8 mouse cellular contexts compared by ENCODE assay signal in the genomic region with DNA sequence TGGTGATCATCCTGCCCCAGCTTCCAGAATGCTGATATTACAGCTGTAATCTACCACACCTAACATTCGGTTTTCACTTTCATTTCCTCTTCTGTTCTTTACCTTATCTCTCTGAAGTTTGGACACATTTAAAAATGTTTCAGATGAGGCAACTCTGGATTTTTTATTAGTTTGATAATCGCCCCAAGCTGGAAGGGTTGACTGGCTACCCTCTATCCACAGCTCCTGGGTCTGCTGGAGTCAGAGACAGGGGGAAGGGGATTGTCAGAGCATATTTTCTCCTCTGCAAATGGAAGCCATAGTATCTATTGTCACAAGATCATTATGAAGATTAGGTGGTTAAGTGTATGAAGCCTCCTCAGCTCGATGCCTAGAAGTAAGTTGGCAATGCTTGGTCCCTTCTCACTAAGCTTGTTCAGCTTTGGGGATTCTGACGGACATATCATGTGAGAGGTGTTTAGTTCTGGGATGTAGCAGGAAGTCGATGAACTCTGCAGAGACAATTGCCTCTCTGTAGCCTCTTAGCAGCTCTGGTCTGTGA. TPM values are rescaled to one million over a fixed set of nuclear protein-coding genes. Genes with fewer than 3 reads are reported as not detected.
DNase-seq lines count a peak whose midpoint lies in the region; ATAC-seq and TF ChIP-seq lines count a peak whose summit lies in the region.

No protein-coding gene starts in this region.

- DNase-seq in heart, adult 9 months (ENCODE audit: low spot score in 2 of 2) = no peak
- peak; percentile 54 for DNase-seq in MEL-GATA-1-ER (ENCODE audit: extremely low read depth, low read depth)
- DNase-seq in forebrain, embryonic 14.5 days (ENCODE audit: low spot score) = peak; percentile 15
- peak; percentile 3 for DNase-seq in liver, embryonic 13.5 days
- no peak for DNase-seq in urinary bladder, postnatal 4 days (ENCODE audit: low spot score in 2 of 2)
- no peak for DNase-seq in ovary, adult 18-20 months (ENCODE audit: low spot score)

- H3K27me3 ChIP-seq in heart, embryonic 12.5 days (replicated peaks) = no peaks in the 10 kb centered on the region
- no peaks in the 10 kb centered on the region for H3K27me3 ChIP-seq in forebrain, embryonic 14.5 days (replicated peaks; ENCODE audit: control insufficient read depth, insufficient read depth, low read length)
- no peaks in the 10 kb centered on the region for H3K27me3 ChIP-seq in liver, embryonic 13.5 days
- no peaks in the 10 kb centered on the region for H3K27me3 ChIP-seq in small intestine, adult 2 months (ENCODE audit: control insufficient read depth, insufficient read depth, low read length)

- peaks cover 8% of the 10 kb centered on the region for H3K4me1 ChIP-seq in heart, embryonic 12.5 days (replicated peaks)
- H3K4me1 ChIP-seq in forebrain, embryonic 14.5 days (ENCODE audit: control insufficient read depth, insufficient read depth, low read length) = 0 out of 2 replicates have a peak, but pooled peaks cover 6% of the 10 kb centered on the region
- peaks cover 41% of the 10 kb centered on the region for H3K4me1 ChIP-seq in liver, embryonic 13.5 days (replicated peaks)
- peaks cover 8% of the 10 kb centered on the region for H3K4me1 ChIP-seq in small intestine, adult 2 months (ENCODE audit: control insufficient read depth, insufficient read depth, insufficient read length, low read length)

- WGBS in heart, embryonic 12.5 days = 24% methylated on average over 5 of the region's 5 CpGs
- WGBS in forebrain, embryonic 14.5 days = 30% methylated on average over 5 of the region's 5 CpGs
- 15% methylated on average over 5 of the region's 5 CpGs for WGBS in liver, embryonic 13.5 days (ENCODE audit: insufficient replicate concordance)
- 5% methylated on average over 5 of the region's 5 CpGs for WGBS in small intestine, adult 2 months

- no peak for TF ChIP-seq POLR2A in small intestine, adult 2 months (IDR thresholded peaks at IDR 0.05; ENCODE audit: low read depth, low read length)

- TF ChIP-seq CTCF in small intestine, adult 2 months (IDR thresholded peaks at IDR 0.05; ENCODE audit: extremely low read depth, insufficient read length, insufficient replicate concordance, low read depth, low read length) = no peak

- H3K4me2 ChIP-seq in heart, embryonic 12.5 days = peak overlapping the region; percentile 89
- peak overlapping the region; percentile 64 for H3K4me2 ChIP-seq in forebrain, embryonic 14.5 days (ENCODE audit: low read length)
- peak overlapping the region; percentile 93 for H3K4me2 ChIP-seq in liver, embryonic 13.5 days

- peak overlapping the region; percentile 93; the same call in 1 of the 2 replicates for H3K4me3 ChIP-seq in heart, embryonic 12.5 days
- peak overlapping the region; percentile 99; the same call in 1 of the 2 replicates for H3K4me3 ChIP-seq in forebrain, embryonic 14.5 days (ENCODE audit: low read depth, low read length)
- peak overlapping the region; percentile 97; the same call in 1 of the 2 replicates for H3K4me3 ChIP-seq in liver, embryonic 13.5 days (replicated peaks)
- no peak overlapping the region for H3K4me3 ChIP-seq in small intestine, adult 2 months (ENCODE audit: low read depth, low read length)

- H3K36me3 ChIP-seq in heart, embryonic 12.5 days = peaks cover 12% of the 10 kb centered on the region; the same call in 1 of the 2 replicates
- no peaks in the 10 kb centered on the region for H3K36me3 ChIP-seq in forebrain, embryonic 14.5 days (ENCODE audit: control insufficient read depth, insufficient read depth, low read length)
- 0 out of 2 replicates have a peak, but pooled peaks cover 3% of the 10 kb centered on the region for H3K36me3 ChIP-seq in liver, embryonic 13.5 days
- no peaks in the 10 kb centered on the region for H3K36me3 ChIP-seq in small intestine, adult 2 months (ENCODE audit: control insufficient read depth, insufficient read depth, low read length)

- peak overlapping the region; percentile 97; the same call in 1 of the 2 replicates for H3K27ac ChIP-seq in heart, embryonic 12.5 days (ENCODE audit: poor library complexity, severe bottlenecking)
- H3K27ac ChIP-seq in forebrain, embryonic 14.5 days (ENCODE audit: low read depth, low read length) = 0 out of 2 replicates have a peak overlapping the region, but pooled peaks have one; percentile 99
- peak overlapping the region; percentile 89 for H3K27ac ChIP-seq in liver, embryonic 13.5 days
- H3K27ac ChIP-seq in small intestine, adult 2 months (ENCODE audit: insufficient read depth, low read depth, low read length) = peak overlapping the region; percentile 60

- no peak for ATAC-seq in heart, embryonic 12.5 days (ENCODE audit: insufficient number of reproducible peaks, low FRiP score)
- ATAC-seq in forebrain, embryonic 14.5 days = no peak
- no peak for ATAC-seq in liver, embryonic 13.5 days (ENCODE audit: low read depth)

- H3K9me3 ChIP-seq in heart, embryonic 12.5 days (replicated peaks) = no peaks in the 10 kb centered on the region
- no peaks in the 10 kb centered on the region for H3K9me3 ChIP-seq in forebrain, embryonic 14.5 days (replicated peaks; ENCODE audit: control insufficient read depth, low read length)
- H3K9me3 ChIP-seq in liver, embryonic 13.5 days (replicated peaks) = no peaks in the 10 kb centered on the region

- peak overlapping the region; percentile 98 for H3K9ac ChIP-seq in heart, embryonic 12.5 days
- peak overlapping the region; percentile 97 for H3K9ac ChIP-seq in forebrain, embryonic 14.5 days (ENCODE audit: low read length)
- peak overlapping the region; percentile 95 for H3K9ac ChIP-seq in liver, embryonic 13.5 days

RNA-seq across cellular contexts. Expression of a gene that starts 1.0 kb away (rescaled TPM):
- polyA plus RNA-seq in heart, embryonic 12.5 days (2016; fragmentation: Nextera tagmentation; extraction: Ambion mirVana) = 54.4 and 61.2 TPM in 2 replicates
- polyA plus RNA-seq in forebrain, embryonic 14.5 days (2014; fragmentation: Nextera tagmentation; extraction: Ambion mirVana) = 40.7 and 46.4 TPM in 2 replicates
- 19.2 and 23.1 TPM in 2 replicates for polyA plus RNA-seq in liver, embryonic 13.5 days (2015; fragmentation: Nextera tagmentation; extraction: Ambion mirVana)
- polyA plus RNA-seq in small intestine, adult 2 months (2012; rRNA removed) = 4.0 and 21.1 TPM in 2 replicates

RNA-seq across cellular contexts. Expression of a gene that starts 51.5 kb away (rescaled TPM):
- 66.1 and 67.6 TPM in 2 replicates for polyA plus RNA-seq in heart, embryonic 12.5 days (2016; fragmentation: Nextera tagmentation; extraction: Ambion mirVana)
- 26.9 and 28.9 TPM in 2 replicates for polyA plus RNA-seq in forebrain, embryonic 14.5 days (2014; fragmentation: Nextera tagmentation; extraction: Ambion mirVana)
- 10.4 and 12.4 TPM in 2 replicates for polyA plus RNA-seq in liver, embryonic 13.5 days (2015; fragmentation: Nextera tagmentation; extraction: Ambion mirVana)
- 2.4 and 3.4 TPM in 2 replicates for polyA plus RNA-seq in small intestine, adult 2 months (2012; rRNA removed)

Comparison
In these comparisons a context has a peak if more than half of its experiments do, and no peak if none do; other contexts are left out.
1. DNase-seq: peak in MEL-GATA-1-ER (single experiment), forebrain, embryonic 14.5 days (single experiment) and liver, embryonic 13.5 days (single experiment); none in heart, adult 9 months (0 of 2), urinary bladder, postnatal 4 days (0 of 2) and ovary, adult 18-20 months (single experiment).
2. Peak in every context shown above with its lines, with median percentiles within 50 percentile points of each other: H3K27ac ChIP-seq, H3K4me2 ChIP-seq and H3K9ac ChIP-seq.